Mouse (Mus musculus) urinary bladder, adult 2 months (tissue): ENCODE data around the gene Olfr1205. TPM values are rescaled to one million over a fixed set of nuclear protein-coding genes. Genes with fewer than 3 reads are reported as not detected.

ENCODE experiments used
- DNase-seq: peaks from one replicate; pipeline ENCODE4 v3.0.0; 2022; ENCODE audit warnings: low spot score
- polyA plus RNA-seq: library from polyadenylated mRNA; depleted of rRNA; stranded (reverse); fragments of >200 nt; gene quantifications from 2 replicates; pipeline ENCODE4 v1.2.3, GENCODE M21; 2012; rRNA removed

Olfr1205 gene
- not detected in 2 replicates for polyA plus RNA-seq

GRCm38 (mm10) chr2:88829437-88829836 lies at the start of gene Olfr1205:
Olfr1205 (plus strand) TSS chr2:88829737.
- no peak for DNase-seq

GRCm38 (mm10) chr2:88792736-88793135 lies 36.8 kb upstream of the Olfr1205 start, which contains the start of gene Olfr1201:
Olfr1201 (plus strand) TSS chr2:88793036.
- DNase-seq = no peak

- DNase-seq = no peak
These were observed 15.3 kb upstream of the Olfr1205 start, which contains the start of gene Olfr1202 for GRCm38 (mm10) chr2:88814196-88814595. Olfr1202 (plus strand) TSS chr2:88814496.

- DNase-seq = no peak
These were observed 8.9 kb downstream of the Olfr1205 start for GRCm38 (mm10) chr2:88838477-88838876.

- DNase-seq = no peak
These were observed 19.5 kb downstream of the Olfr1205 start, which contains the start of gene Olfr1204 for GRCm38 (mm10) chr2:88848992-88849391. Olfr1204 (plus strand) TSS chr2:88849292.

- no peak for DNase-seq
These were observed 33.4 kb downstream of the Olfr1205 start, which contains the start of gene Olfr1206 for GRCm38 (mm10) chr2:88862931-88863330. Olfr1206 (plus strand) TSS chr2:88863231.

Other genes with a start within 250 kb of the Olfr1205 start
- gene Olfr1189, start 243.3 kb upstream of the Olfr1205 start, polyA plus RNA-seq = not detected in 2 replicates
- not detected in 2 replicates for gene Olfr1191-ps1, start 189.2 kb upstream of the Olfr1205 start, polyA plus RNA-seq
- gene Olfr1192-ps1, start 181.2 kb upstream of the Olfr1205 start, polyA plus RNA-seq = not detected in 2 replicates
- not detected in 2 replicates for gene Olfr1193, start 154.1 kb upstream of the Olfr1205 start, polyA plus RNA-seq
- not detected in 2 replicates for gene Olfr1195, start 140.6 kb upstream of the Olfr1205 start, polyA plus RNA-seq
- gene Olfr1196, start 125.1 kb upstream of the Olfr1205 start, polyA plus RNA-seq = not detected in 2 replicates
- not detected in 2 replicates for gene Olfr1197, start 97.4 kb upstream of the Olfr1205 start, polyA plus RNA-seq
- gene Olfr1198, start 78.4 kb upstream of the Olfr1205 start, polyA plus RNA-seq = not detected in 2 replicates
- gene Olfr1199, start 69.3 kb upstream of the Olfr1205 start, polyA plus RNA-seq = not detected in 2 replicates
- not detected in 2 replicates for gene Olfr1200, start 59.2 kb upstream of the Olfr1205 start, polyA plus RNA-seq
- gene Olfr1201, start 36.7 kb upstream of the Olfr1205 start, polyA plus RNA-seq = not detected in 2 replicates
- not detected in 2 replicates for gene Olfr1202, start 15.2 kb upstream of the Olfr1205 start, polyA plus RNA-seq
- gene Olfr1204, start 19.6 kb downstream of the Olfr1205 start, polyA plus RNA-seq = not detected in 2 replicates
- gene Olfr1206, start 33.5 kb downstream of the Olfr1205 start, polyA plus RNA-seq = not detected in 2 replicates
- not detected in 2 replicates for gene Olfr1208, start 72.6 kb downstream of the Olfr1205 start, polyA plus RNA-seq
- not detected in 2 replicates for gene Olfr1209, start 85.4 kb downstream of the Olfr1205 start, polyA plus RNA-seq
- gene Olfr1211, start 108.4 kb downstream of the Olfr1205 start, polyA plus RNA-seq = not detected in 2 replicates
- not detected in 2 replicates for gene Olfr1212, start 124.2 kb downstream of the Olfr1205 start, polyA plus RNA-seq
- not detected in 2 replicates for gene Gm13762, start 150.5 kb downstream of the Olfr1205 start, polyA plus RNA-seq
- gene Olfr1214, start 162.9 kb downstream of the Olfr1205 start, polyA plus RNA-seq = not detected in 2 replicates
- not detected in 2 replicates for gene Olfr1215, start 177.2 kb downstream of the Olfr1205 start, polyA plus RNA-seq
- gene Olfr1216, start 188.6 kb downstream of the Olfr1205 start, polyA plus RNA-seq = not detected in 2 replicates
- gene Olfr1217, start 202.3 kb downstream of the Olfr1205 start, polyA plus RNA-seq = not detected in 2 replicates
- gene Olfr1218, start 231.4 kb downstream of the Olfr1205 start, polyA plus RNA-seq = not detected in 2 replicates